Mouse (Mus musculus): ENCODE measurements around the gene Gm10061. TPM values are rescaled to one million over a fixed set of nuclear protein-coding genes. Genes with fewer than 3 reads are reported as not detected.
"Not testable (repeated sequence)": the region's sequence is repeated elsewhere in the genome, so short reads cannot be mapped to it uniquely, and the experiment has no call there.

Gene Gm10061
- not detected in 2 replicates for polyA plus RNA-seq (2014; fragmentation: Nextera tagmentation; extraction: Ambion mirVana)

DNA sequence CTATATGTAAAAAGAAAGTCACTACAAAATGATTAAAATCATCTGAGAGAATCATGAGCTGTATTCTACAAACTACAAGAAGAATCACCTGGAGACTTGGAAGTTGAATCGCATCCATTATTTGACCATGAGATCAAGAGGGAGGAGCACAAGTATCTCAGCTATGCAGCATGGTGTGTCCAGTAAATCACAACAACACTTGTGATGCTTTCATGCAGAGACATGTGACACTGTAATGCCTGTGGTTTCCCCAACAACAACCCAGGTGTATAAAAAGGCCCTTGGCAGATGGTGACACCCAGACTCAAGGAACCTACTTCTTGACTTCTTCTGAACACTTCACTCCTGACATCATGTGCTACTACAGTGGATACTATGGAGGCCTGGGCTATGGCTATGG is at the start of gene Gm10061:
Gene Gm10061 (plus strand): TSS at position 301 of the 400 bp plus-strand sequence.
- H3K4me2 ChIP-seq: no peak within 1 kb of the TSS
- no peak for DNase-seq (ENCODE audit: low spot score)
- no peaks in the 10 kb centered on the region for H3K36me3 ChIP-seq (ENCODE audit: control insufficient read depth, insufficient read depth, low read length)
- WGBS: 91% methylated on average over 1 of the region's 1 CpGs
- no peak within 1 kb of the TSS for H3K9ac ChIP-seq (ENCODE audit: low read depth, low read length)
- no peaks in the 10 kb centered on the region for H3K4me1 ChIP-seq (replicated peaks; ENCODE audit: control insufficient read depth, insufficient read depth, low read length)
- no peak for ATAC-seq (replicated peaks; ENCODE audit: low FRiP score)
- H3K4me3 ChIP-seq (ENCODE audit: low read depth, low read length): no peak within 1 kb of the TSS
- no peaks in the 10 kb centered on the region for H3K27me3 ChIP-seq (replicated peaks; ENCODE audit: control insufficient read depth, insufficient read depth, low read length)
- H3K27ac ChIP-seq (ENCODE audit: low read depth, low read length): no peak within 1 kb of the TSS
- 0 out of 2 replicates have a peak, but pooled peaks cover 7% of the 10 kb centered on the region for H3K9me3 ChIP-seq (ENCODE audit: control insufficient read depth, low read length)

DNA sequence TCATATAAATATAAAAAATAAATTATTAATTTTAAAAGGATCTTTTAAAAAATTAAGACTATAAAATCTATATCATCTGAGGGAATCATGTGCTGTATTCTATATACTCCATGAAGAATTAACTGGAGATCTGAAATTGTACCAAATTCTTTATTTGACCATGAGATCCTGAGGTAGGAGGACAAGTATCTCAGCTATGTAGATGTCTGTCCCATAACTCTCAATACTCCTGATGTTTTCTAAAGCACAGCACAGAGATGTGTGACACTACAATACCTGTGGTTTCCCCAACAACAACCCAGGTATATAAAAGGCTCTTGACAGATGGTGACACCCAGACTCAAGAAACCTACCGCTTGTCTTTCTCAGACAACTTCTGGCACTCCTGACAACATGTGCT is 10.3 kb upstream of the Gm10061 start, which contains the start of gene Gm6358:
Gene Gm6358 (plus strand): TSS at position 301 of the 400 bp plus-strand sequence.
- no peak within 1 kb of the TSS for H3K4me2 ChIP-seq
- no peak within 1 kb of the TSS for H3K4me3 ChIP-seq (ENCODE audit: low read depth, low read length)
- H3K9me3 ChIP-seq (ENCODE audit: control insufficient read depth, low read length): no peaks in the 10 kb centered on the region
- H3K27ac ChIP-seq (ENCODE audit: low read depth, low read length): no peak within 1 kb of the TSS
- ATAC-seq (replicated peaks; ENCODE audit: low FRiP score): no peak
- no peak within 1 kb of the TSS for H3K9ac ChIP-seq (ENCODE audit: low read depth, low read length)
- 94% methylated on average over 1 of the region's 1 CpGs for WGBS
- H3K27me3 ChIP-seq (replicated peaks; ENCODE audit: control insufficient read depth, insufficient read depth, low read length): no peaks in the 10 kb centered on the region
- H3K36me3 ChIP-seq (ENCODE audit: control insufficient read depth, insufficient read depth, low read length): no peaks in the 10 kb centered on the region
- no peak for DNase-seq (ENCODE audit: low spot score)
- H3K4me1 ChIP-seq (replicated peaks; ENCODE audit: control insufficient read depth, insufficient read depth, low read length): no peaks in the 10 kb centered on the region

DNA sequence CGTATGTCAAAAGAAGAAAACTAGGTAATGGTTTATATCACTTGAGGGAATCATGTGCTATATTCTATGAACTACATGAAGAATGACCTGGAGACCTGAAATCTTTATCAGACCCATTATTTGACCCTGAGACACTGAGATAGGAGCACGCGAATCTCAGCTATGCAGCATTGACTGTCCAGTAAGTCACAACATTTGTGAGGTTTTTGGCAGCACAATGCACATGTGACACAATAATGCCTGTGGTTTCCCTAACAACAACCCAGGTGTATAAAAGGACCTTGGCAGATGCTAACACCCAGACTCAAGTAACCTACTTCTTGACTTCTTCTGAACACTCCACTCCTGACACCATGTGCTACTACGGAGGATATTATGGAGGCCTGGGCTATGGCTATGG is 6.8 kb downstream of the Gm10061 start, which contains the start of gene Gm9789:
Gene Gm9789 (plus strand): TSS at position 301 of the 400 bp plus-strand sequence.
- Histone ChIP-seq H3K9me3 (ENCODE audit: control insufficient read depth, low read length) (0 out of 2 replicates have a peak, but pooled peaks cover 2% of the 10 kb centered on the region), H3K4me2 (no peak within 1 kb of the TSS), H3K4me3 (ENCODE audit: low read depth, low read length) (no peak within 1 kb of the TSS), H3K27me3 (replicated peaks; ENCODE audit: control insufficient read depth, insufficient read depth, low read length) (no peaks in the 10 kb centered on the region), H3K4me1 (replicated peaks; ENCODE audit: control insufficient read depth, insufficient read depth, low read length) (no peaks in the 10 kb centered on the region), H3K36me3 (ENCODE audit: control insufficient read depth, insufficient read depth, low read length) (no peaks in the 10 kb centered on the region), H3K27ac (ENCODE audit: low read depth, low read length) (no peak within 1 kb of the TSS), H3K9ac (ENCODE audit: low read depth, low read length) (no peak within 1 kb of the TSS)
- DNase-seq (ENCODE audit: low spot score): no peak
- no peak for ATAC-seq (replicated peaks; ENCODE audit: low FRiP score)
- 77% methylated on average over 4 of the region's 4 CpGs for WGBS

DNA sequence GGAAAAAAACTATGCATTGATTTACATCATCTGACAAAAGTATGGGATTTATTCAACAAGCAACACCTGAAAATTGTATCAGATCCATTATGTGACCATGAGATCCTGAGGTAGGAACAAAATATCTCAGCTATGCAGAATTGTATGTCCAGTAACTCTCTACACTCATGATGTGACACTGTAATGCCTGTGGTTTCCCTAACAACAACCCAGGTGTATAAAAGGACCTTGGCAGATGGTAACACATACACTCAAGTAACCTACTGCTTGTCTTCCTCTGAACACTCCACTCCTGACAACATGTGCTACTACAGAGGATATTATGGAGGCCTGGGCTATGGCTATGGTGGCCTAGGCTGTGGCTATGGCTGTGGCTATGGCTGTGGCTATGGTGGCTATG is 18.3 kb downstream of the Gm10061 start, which contains the start of gene Gm7735:
Gene Gm7735 (plus strand): TSS at position 301 of the 400 bp plus-strand sequence.
- not testable (repeated sequence) for H3K27ac ChIP-seq (ENCODE audit: low read depth, low read length); H3K9ac ChIP-seq (ENCODE audit: low read depth, low read length); DNase-seq (ENCODE audit: low spot score); H3K4me2 ChIP-seq; H3K4me1 ChIP-seq (replicated peaks; ENCODE audit: control insufficient read depth, insufficient read depth, low read length); H3K36me3 ChIP-seq (ENCODE audit: control insufficient read depth, insufficient read depth, low read length); H3K9me3 ChIP-seq (ENCODE audit: control insufficient read depth, low read length); ATAC-seq (replicated peaks; ENCODE audit: low FRiP score); H3K4me3 ChIP-seq (ENCODE audit: low read depth, low read length); H3K27me3 ChIP-seq (replicated peaks; ENCODE audit: control insufficient read depth, insufficient read depth, low read length)

DNA sequence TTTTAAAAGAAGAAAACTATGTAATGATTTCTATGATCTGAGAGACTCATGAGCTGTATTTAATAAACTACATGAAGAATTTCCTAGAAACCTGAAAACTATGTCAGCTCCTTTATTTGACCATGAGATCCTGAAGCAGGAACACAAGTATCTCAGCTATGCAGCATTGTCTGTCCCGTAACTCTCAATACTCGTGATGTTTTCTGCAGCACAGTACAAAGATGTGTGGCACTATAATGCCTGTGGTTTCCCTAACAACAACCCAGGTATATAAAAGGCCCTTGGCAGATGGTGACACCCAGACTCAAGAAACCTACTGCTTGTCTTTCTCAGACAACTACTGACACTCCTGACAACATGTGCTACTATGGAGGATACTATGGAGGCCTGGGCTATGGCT is 23.5 kb downstream of the Gm10061 start, which contains the start of gene 1110057P08Rik:
Gene 1110057P08Rik (plus strand): TSS at position 301 of the 400 bp plus-strand sequence.
- WGBS: 76% methylated on average over 2 of the region's 2 CpGs

DNA sequence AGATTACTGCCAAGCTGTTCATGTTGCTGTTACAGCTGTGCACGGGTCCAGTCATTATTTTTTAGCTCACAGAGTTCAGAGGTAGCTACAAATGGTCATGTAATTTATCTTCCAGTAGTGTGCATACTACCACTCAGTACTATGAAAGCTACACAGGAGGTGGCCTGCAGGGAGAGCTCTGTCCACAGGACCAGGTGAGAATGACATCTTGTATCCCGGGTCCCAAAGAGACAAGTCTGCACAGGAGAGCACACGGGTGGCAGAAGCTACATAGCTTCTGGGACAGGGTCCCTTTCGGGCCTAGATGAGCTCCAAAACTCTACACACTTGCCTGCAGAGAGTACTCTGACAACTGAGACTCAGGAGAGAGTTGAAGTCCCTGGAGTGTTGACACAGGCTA is 37.7 kb downstream of the Gm10061 start:
- no peak for DNase-seq (ENCODE audit: low spot score)
- no peaks in the 10 kb centered on the region for H3K27me3 ChIP-seq (replicated peaks; ENCODE audit: control insufficient read depth, insufficient read depth, low read length)
- ATAC-seq (replicated peaks; ENCODE audit: low FRiP score): no peak
- H3K4me2 ChIP-seq: no peak overlapping the region
- no peak overlapping the region for H3K27ac ChIP-seq (ENCODE audit: low read depth, low read length)
- no peak overlapping the region for H3K4me3 ChIP-seq (ENCODE audit: low read depth, low read length)
- no peak overlapping the region for H3K9ac ChIP-seq (ENCODE audit: low read depth, low read length)
- 76% methylated on average over 4 of the region's 4 CpGs for WGBS
- H3K36me3 ChIP-seq (ENCODE audit: control insufficient read depth, insufficient read depth, low read length): no peaks in the 10 kb centered on the region
- H3K9me3 ChIP-seq (ENCODE audit: control insufficient read depth, low read length): peaks cover 3% of the 10 kb centered on the region; the same call in 1 of the 2 replicates
- no peaks in the 10 kb centered on the region for H3K4me1 ChIP-seq (replicated peaks; ENCODE audit: control insufficient read depth, insufficient read depth, low read length)

More for the DNA sequence above, 23.5 kb downstream of the Gm10061 start, which contains the start of gene 1110057P08Rik:
- no peak within 1 kb of the TSS for H3K4me3 ChIP-seq (ENCODE audit: low read depth, low read length)
- no peak within 1 kb of the TSS for H3K27ac ChIP-seq (ENCODE audit: low read depth, low read length)
- no peak within 1 kb of the TSS for H3K4me2 ChIP-seq
- no peak for ATAC-seq (replicated peaks; ENCODE audit: low FRiP score)
- peaks cover 3% of the 10 kb centered on the region; the same call in 1 of the 2 replicates for H3K9me3 ChIP-seq (ENCODE audit: control insufficient read depth, low read length)
- H3K27me3 ChIP-seq (replicated peaks; ENCODE audit: control insufficient read depth, insufficient read depth, low read length): no peaks in the 10 kb centered on the region
- no peaks in the 10 kb centered on the region for H3K4me1 ChIP-seq (replicated peaks; ENCODE audit: control insufficient read depth, insufficient read depth, low read length)
- no peaks in the 10 kb centered on the region for H3K36me3 ChIP-seq (ENCODE audit: control insufficient read depth, insufficient read depth, low read length)
- no peak within 1 kb of the TSS for H3K9ac ChIP-seq (ENCODE audit: low read depth, low read length)
- no peak for DNase-seq (ENCODE audit: low spot score)

Other genes starting within 250 kb of the Gm10061 start
- not detected in 2 replicates for gene Krtap19-9b, start 218.8 kb upstream of the Gm10061 start, polyA plus RNA-seq (2014; fragmentation: Nextera tagmentation; extraction: Ambion mirVana)
- gene Krtap16-3, start 188.2 kb upstream of the Gm10061 start, polyA plus RNA-seq (2014; fragmentation: Nextera tagmentation; extraction: Ambion mirVana): not detected in 2 replicates
- not detected in 2 replicates for gene Krtap22-2, start 140.3 kb upstream of the Gm10061 start, polyA plus RNA-seq (2014; fragmentation: Nextera tagmentation; extraction: Ambion mirVana)
- not detected in 2 replicates for gene Gm10229, start 135.8 kb upstream of the Gm10061 start, polyA plus RNA-seq (2014; fragmentation: Nextera tagmentation; extraction: Ambion mirVana)
- not detected in 2 replicates for gene Krtap6-1, start 119.4 kb upstream of the Gm10061 start, polyA plus RNA-seq (2014; fragmentation: Nextera tagmentation; extraction: Ambion mirVana)
- gene Gm10228, start 109.6 kb upstream of the Gm10061 start, polyA plus RNA-seq (2014; fragmentation: Nextera tagmentation; extraction: Ambion mirVana): not detected in 2 replicates
- gene Krtap6-5, start 103.2 kb upstream of the Gm10061 start, polyA plus RNA-seq (2014; fragmentation: Nextera tagmentation; extraction: Ambion mirVana): not detected in 2 replicates
- not detected in 2 replicates for gene 1110025L11Rik, start 87.1 kb upstream of the Gm10061 start, polyA plus RNA-seq (2014; fragmentation: Nextera tagmentation; extraction: Ambion mirVana)
- not detected in 2 replicates for gene Krtap6-3, start 67.1 kb upstream of the Gm10061 start, polyA plus RNA-seq (2014; fragmentation: Nextera tagmentation; extraction: Ambion mirVana)
- not detected in 2 replicates for gene Gm6358, start 10.2 kb upstream of the Gm10061 start, polyA plus RNA-seq (2014; fragmentation: Nextera tagmentation; extraction: Ambion mirVana)
- gene Gm9789, start 6.9 kb downstream of the Gm10061 start, polyA plus RNA-seq (2014; fragmentation: Nextera tagmentation; extraction: Ambion mirVana): not detected in 2 replicates
- gene Gm7735, start 18.4 kb downstream of the Gm10061 start, polyA plus RNA-seq (2014; fragmentation: Nextera tagmentation; extraction: Ambion mirVana): not detected in 2 replicates
- not detected in 2 replicates for gene 1110057P08Rik, start 23.6 kb downstream of the Gm10061 start, polyA plus RNA-seq (2014; fragmentation: Nextera tagmentation; extraction: Ambion mirVana)
- gene Krtap20-2, start 54.8 kb downstream of the Gm10061 start, polyA plus RNA-seq (2014; fragmentation: Nextera tagmentation; extraction: Ambion mirVana): not detected in 2 replicates

All from liver, embryonic 11.5 days (tissue).